Mouse (Mus musculus) hindbrain, postnatal 0 days (tissue): ENCODE results near the gene Nav2. TPM values are rescaled to one million over a fixed set of nuclear protein-coding genes. Genes with fewer than 3 reads are reported as not detected.

Experiments used
- ATAC-seq: fragments of 200-750 bp; cut with Nextera tagmentation; 2 replicates; pipeline ENCODE4 v1.8.0; 2017; ENCODE audit warnings: mild to moderate bottlenecking, moderate TSS enrichment, moderate library complexity
- DNase-seq: peaks from one replicate; pipeline ENCODE4 v3.0.0-alpha.2; 2015; ENCODE audit warnings: low spot score
- H3K27ac ChIP-seq: fragments of 300-500 bp; sonication (generic); 2 replicates; pipeline ENCODE4 v1.5.1; 2014; ENCODE audit warnings: mild to moderate bottlenecking
- H3K27me3 ChIP-seq: fragments of 300-500 bp; sonication (generic); 2 replicates; pipeline ENCODE4 v1.6.1; 2014; ENCODE audit warnings: low read length, mixed read lengths; ENCODE audit not compliant: insufficient read depth
- H3K36me3 ChIP-seq: fragments of 300-500 bp; sonication (generic); 2 replicates; pipeline ENCODE4 v1.6.1; 2014; ENCODE audit warnings: low read length, mixed read lengths; ENCODE audit not compliant: insufficient read depth
- H3K4me1 ChIP-seq: fragments of 300-500 bp; sonication (generic); 2 replicates; pipeline ENCODE4 v1.6.1; 2014; ENCODE audit warnings: antibody characterized with exemption, low read length, mixed read lengths; ENCODE audit not compliant: insufficient read depth
- H3K4me2 ChIP-seq: fragments of 300-500 bp; sonication (generic); 2 replicates; pipeline ENCODE4 v1.6.1; 2014; ENCODE audit warnings: low read depth, mild to moderate bottlenecking, low read length, moderate library complexity, mixed read lengths
- H3K4me3 ChIP-seq: fragments of 300-500 bp; sonication (generic); 2 replicates; pipeline ENCODE4 v1.5.1; 2014; ENCODE audit warnings: low read length
- H3K9ac ChIP-seq: fragments of 300-500 bp; sonication (generic); replicated peaks from 2 replicates; pipeline ENCODE4 v1.6.1; 2014; ENCODE audit warnings: mild to moderate bottlenecking, low read length, moderate library complexity, mixed read lengths
- H3K9me3 ChIP-seq: fragments of 300-500 bp; sonication (generic); 2 replicates; pipeline ENCODE4 v1.6.1; 2016; ENCODE audit warnings: low read length, mixed read lengths
- CTCF ChIP-seq: IDR thresholded peaks from 2 replicates; pipeline ENCODE4 v1.5.1; 2016; ENCODE audit warnings: antibody characterized with exemption, control low read depth, low read depth
- WGBS: fragments of 180-500 bp; shearing (Covaris S2); extraction: QIAGEN DNeasy Blood & Tissue Kit; methylation state at CpG from one replicate; pipeline ENCODE4 v1.1.7; 2014; 5-methylcytosine and 5-hydroxymethylcytosine counted together
- polyA plus RNA-seq: library from polyadenylated mRNA; unstranded; fragments of >200 nt; fragmentation: Nextera tagmentation; extraction: Ambion mirVana; gene quantifications from 2 replicates; pipeline ENCODE4 v1.2.1, GENCODE M21; 2015
- total RNA-seq: library from RNA; depleted of rRNA; stranded (reverse); fragments of >200 nt; gene quantifications from 2 replicates; pipeline ENCODE4 v1.2.3, GENCODE M21; 2014

Gene Nav2
- total and polyA plus RNA-seq, 2 experiments from 2014 or later: 20.1 to 64.7 TPM

DNA sequence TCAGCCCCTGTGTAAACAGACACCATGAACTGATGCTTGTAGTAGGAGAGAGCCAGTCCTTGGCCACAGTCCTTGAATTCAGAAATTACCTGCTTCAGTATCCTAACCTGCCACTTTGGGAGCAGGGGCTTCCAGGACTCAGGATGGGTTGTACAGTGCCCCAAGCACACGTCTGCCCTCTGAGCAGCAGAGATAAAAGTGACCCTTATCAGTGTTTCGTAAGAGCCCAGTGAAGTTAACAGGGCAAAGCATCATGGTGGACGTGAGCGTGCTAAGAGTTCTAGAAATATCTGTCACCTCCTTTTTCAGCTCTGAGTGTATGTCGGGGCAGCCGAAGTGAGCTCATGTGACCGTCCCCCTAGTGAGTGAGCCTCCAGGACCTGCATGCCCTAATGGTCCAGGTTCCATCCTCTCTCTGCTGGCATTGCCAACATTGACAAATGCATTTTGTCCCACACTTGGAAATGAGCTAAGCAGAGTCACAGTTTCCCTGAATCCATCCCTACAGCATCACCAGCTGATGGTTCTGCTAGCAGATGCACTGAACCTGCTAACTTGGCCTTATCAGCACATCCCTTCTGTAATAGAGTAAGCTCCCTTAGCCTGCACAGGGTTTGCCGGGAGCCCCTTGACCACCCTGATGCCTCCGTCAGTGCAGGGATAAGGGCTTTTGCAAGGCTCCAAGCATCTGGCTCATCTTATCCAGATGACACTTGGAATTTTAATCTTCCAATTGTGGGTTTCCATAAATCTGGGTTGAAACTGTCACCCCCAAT lies 418.6 kb downstream of the Nav2 start:
- Histone ChIP-seq H3K27me3 (no peaks in the 10 kb centered on the region), H3K9me3 (no peaks in the 10 kb centered on the region), H3K4me2 (no peak overlapping the region), H3K4me3 (no peak overlapping the region), H3K27ac (no peak overlapping the region), H3K36me3 (no peaks in the 10 kb centered on the region), H3K9ac (no peak overlapping the region), H3K4me1 (peaks cover 6% of the 10 kb centered on the region; the same call in 1 of the 2 replicates)
- DNase-seq (no peak), ATAC-seq (no peak)
- TF ChIP-seq CTCF: no peak
- 88% methylated on average over 9 of the region's 9 CpGs for WGBS

DNA sequence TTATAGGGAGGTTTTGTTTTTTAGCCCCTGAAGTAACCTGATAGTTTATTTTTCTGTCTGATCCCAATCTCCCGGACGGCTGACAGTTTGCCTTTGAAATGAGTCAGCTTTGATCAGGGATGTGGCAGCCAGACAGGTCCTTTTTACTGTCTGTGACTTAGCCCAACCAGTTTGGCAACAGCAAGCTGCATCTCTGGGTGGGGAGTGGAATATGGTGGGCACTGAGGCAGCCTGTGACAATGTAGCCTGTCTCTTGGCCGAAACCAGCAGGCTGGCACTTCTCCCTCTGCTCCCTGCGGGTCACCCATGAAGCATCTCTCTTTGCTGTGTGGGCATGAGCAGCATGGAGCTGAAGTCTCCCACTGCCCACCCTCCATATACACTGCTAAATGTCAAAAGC lies 421.7 kb downstream of the Nav2 start:
- TF ChIP-seq CTCF: no peak
- DNase-seq (peak; percentile 23), ATAC-seq (no peak)
- Histone ChIP-seq H3K27me3 (no peaks in the 10 kb centered on the region), H3K36me3 (no peaks in the 10 kb centered on the region), H3K27ac (no peak overlapping the region), H3K9ac (no peak overlapping the region), H3K4me2 (no peak overlapping the region), H3K4me1 (peaks cover 6% of the 10 kb centered on the region; the same call in 1 of the 2 replicates), H3K9me3 (no peaks in the 10 kb centered on the region), H3K4me3 (no peak overlapping the region)
- WGBS: 34% methylated on average over 4 of the region's 4 CpGs

DNA sequence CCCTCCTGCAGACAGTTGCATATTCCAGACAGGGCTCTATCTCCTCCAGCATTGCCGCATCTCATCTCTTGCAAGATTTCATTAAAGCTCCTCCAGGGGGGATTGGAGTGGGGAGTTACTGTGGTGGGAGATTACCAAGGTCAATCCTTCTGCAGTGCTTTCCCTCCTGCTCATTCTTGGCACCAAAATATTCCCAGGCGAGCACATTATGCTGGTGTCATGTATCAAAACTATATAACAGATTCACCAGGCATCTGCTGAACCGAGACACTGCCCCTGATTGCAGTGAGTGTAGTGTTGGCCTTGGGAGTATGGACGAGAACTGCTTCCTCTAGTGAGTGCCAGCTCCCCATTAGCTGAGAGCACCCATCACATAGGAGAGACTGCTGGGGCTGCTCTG lies 423.4 kb downstream of the Nav2 start:
- Histone ChIP-seq H3K9me3 (no peaks in the 10 kb centered on the region), H3K9ac (no peak overlapping the region), H3K4me1 (peaks cover 14% of the 10 kb centered on the region; the same call in 1 of the 2 replicates), H3K27me3 (no peaks in the 10 kb centered on the region), H3K27ac (no peak overlapping the region; the same call in 1 of the 2 replicates), H3K36me3 (no peaks in the 10 kb centered on the region), H3K4me2 (no peak overlapping the region), H3K4me3 (no peak overlapping the region)
- no peak for DNase-seq
- ATAC-seq: 0 out of 2 replicates have a peak, but pooled peaks have one; percentile 24
- 46% methylated on average over 4 of the region's 4 CpGs for WGBS
- no peak for TF ChIP-seq CTCF

DNA sequence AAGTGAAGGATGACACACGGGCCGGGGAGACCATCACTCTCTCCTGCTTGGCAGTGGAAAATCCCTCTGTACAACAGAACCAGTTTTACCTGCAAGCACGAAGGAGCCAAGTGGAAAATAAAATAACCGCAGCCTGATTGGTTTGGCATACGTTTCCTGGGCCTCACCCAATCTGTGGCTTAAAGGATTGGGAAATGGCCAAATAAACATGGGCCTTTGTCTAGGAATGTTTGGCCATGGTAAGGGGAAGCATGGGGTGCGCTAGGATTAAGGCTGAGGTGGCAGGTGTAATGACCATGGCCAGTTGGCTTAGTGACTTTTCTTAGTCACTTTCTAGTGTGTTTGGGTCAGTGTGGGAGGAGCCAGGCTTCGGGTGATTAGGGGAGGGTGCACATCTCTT lies 424.1 kb downstream of the Nav2 start:
- ATAC-seq: no peak
- Histone ChIP-seq H3K9ac (no peak overlapping the region), H3K4me3 (no peak overlapping the region), H3K27ac (no peak overlapping the region), H3K4me1 (peaks cover 14% of the 10 kb centered on the region; the same call in 1 of the 2 replicates), H3K27me3 (no peaks in the 10 kb centered on the region), H3K9me3 (no peaks in the 10 kb centered on the region), H3K36me3 (no peaks in the 10 kb centered on the region), H3K4me2 (no peak overlapping the region)
- DNase-seq: no peak
- TF ChIP-seq CTCF: no peak
- 72% methylated on average over 7 of the region's 7 CpGs for WGBS

DNA sequence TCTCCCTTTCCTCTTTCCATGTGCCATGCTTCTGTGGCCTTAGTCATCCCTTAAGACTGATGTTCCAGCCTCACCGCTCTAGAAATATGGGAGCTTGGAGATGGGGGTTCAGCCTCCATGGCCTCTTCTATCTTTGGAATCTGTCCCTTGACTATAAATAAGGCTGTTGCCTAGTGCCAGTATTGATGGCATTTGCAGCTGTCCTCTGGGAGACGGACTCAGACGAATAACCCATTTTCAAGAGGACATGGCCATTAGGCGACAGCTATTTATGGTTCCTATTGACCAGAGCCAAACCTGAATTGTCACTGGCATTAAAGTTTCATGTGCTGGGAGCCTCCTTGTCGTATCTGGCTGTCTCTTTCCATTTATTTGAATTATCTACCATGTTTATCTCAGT lies 425.6 kb downstream of the Nav2 start:
- H3K4me1 ChIP-seq: peaks cover 14% of the 10 kb centered on the region; the same call in 1 of the 2 replicates
- no peak for DNase-seq
- no peaks in the 10 kb centered on the region for H3K36me3 ChIP-seq
- no peak for TF ChIP-seq CTCF
- H3K27ac ChIP-seq: no peak overlapping the region
- no peaks in the 10 kb centered on the region for H3K27me3 ChIP-seq
- WGBS: 35% methylated on average over 5 of the region's 5 CpGs
- H3K4me3 ChIP-seq: no peak overlapping the region
- ATAC-seq: no peak
- H3K4me2 ChIP-seq: no peak overlapping the region
- H3K9ac ChIP-seq: no peak overlapping the region
- H3K9me3 ChIP-seq: no peaks in the 10 kb centered on the region

DNA sequence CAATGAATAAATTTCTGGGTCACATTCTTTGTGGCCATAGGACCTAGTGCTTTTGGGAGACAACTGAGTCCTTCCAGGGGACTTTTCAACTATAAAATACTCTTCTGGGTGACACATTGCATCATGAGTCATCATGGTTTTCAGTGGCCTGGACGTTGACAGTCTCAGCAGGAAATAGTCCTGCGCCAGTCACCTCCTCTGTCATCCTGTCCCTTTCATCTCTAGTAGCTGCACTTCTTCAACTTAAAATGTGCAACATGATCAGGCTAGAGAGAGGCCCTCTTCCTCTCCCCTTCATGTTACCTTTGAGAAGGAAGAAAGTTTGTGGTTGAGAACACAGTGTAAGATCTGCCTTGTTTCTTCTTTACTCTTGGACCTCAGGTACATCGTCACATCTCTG lies 426.5 kb downstream of the Nav2 start:
- no peak for TF ChIP-seq CTCF
- 71% methylated on average over 3 of the region's 3 CpGs for WGBS
- ATAC-seq: no peak

DNA sequence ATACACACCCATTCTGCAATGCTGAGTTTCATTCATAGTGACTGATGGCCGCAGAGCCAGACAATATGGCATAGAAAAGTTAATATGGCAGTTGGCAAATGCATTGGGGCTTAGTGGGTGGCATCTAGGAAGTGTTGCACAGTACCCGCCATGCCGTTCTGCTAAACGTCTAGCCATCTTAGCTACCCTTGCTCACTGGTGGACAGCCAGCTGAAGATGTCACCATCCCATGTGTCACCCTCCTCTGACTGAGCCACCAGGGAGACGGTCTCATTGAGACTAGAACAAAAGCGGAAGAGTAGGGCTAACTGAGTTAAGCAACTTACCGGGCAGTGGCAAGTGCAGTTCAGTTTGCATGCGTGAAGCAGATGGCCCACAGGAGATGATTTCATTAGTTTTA lies 428.2 kb downstream of the Nav2 start:
- WGBS: 44% methylated on average over 8 of the region's 8 CpGs
- H3K4me2 ChIP-seq: no peak overlapping the region
- H3K27ac ChIP-seq: no peak overlapping the region
- no peak overlapping the region for H3K4me3 ChIP-seq
- no peak overlapping the region for H3K9ac ChIP-seq
- DNase-seq (no peak), ATAC-seq (no peak)
- peaks cover 16% of the 10 kb centered on the region; the same call in 1 of the 2 replicates for H3K4me1 ChIP-seq
- no peak for TF ChIP-seq CTCF
- H3K9me3 ChIP-seq: no peaks in the 10 kb centered on the region
- H3K27me3 ChIP-seq: no peaks in the 10 kb centered on the region
- H3K36me3 ChIP-seq: no peaks in the 10 kb centered on the region

More for the DNA sequence above, 426.5 kb downstream of the Nav2 start:
- Histone ChIP-seq H3K27ac (no peak overlapping the region), H3K36me3 (no peaks in the 10 kb centered on the region), H3K9ac (no peak overlapping the region), H3K4me1 (peaks cover 14% of the 10 kb centered on the region; the same call in 1 of the 2 replicates), H3K4me2 (no peak overlapping the region), H3K4me3 (no peak overlapping the region), H3K9me3 (no peaks in the 10 kb centered on the region), H3K27me3 (no peaks in the 10 kb centered on the region)
- DNase-seq: no peak
